Mouse (Mus musculus): Measurements from ENCODE around the gene Hivep3. TPM values are rescaled to one million over a fixed set of nuclear protein-coding genes. Genes with fewer than 3 reads are reported as not detected.

The Hivep3 gene
- polyA plus RNA-seq, 1 experiment from 2014 or later = 8.6 TPM

GRCm38 (mm10) chr4:119748341-119748740, 14.8 kb downstream of the Hivep3 start:
- no peak overlapping the region for H3K27ac ChIP-seq (ENCODE audit: low read length)
- WGBS = 88% methylated on average over 2 of the region's 2 CpGs
- H3K4me1 ChIP-seq (ENCODE audit: control insufficient read depth, insufficient read depth, low read length) = no peaks in the 10 kb centered on the region
- H3K27me3 ChIP-seq (ENCODE audit: control insufficient read depth, insufficient read depth, low read length) = no peaks in the 10 kb centered on the region
- no peak overlapping the region for H3K4me3 ChIP-seq (ENCODE audit: low read depth, low read length)
- no peak overlapping the region for H3K9ac ChIP-seq (replicated peaks; ENCODE audit: low read depth, low read length)
- no peak overlapping the region for H3K4me2 ChIP-seq (replicated peaks; ENCODE audit: low read depth, low read length)
- no peaks in the 10 kb centered on the region for H3K9me3 ChIP-seq (ENCODE audit: control insufficient read depth, low read depth, low read length)
- no peak for ATAC-seq (ENCODE audit: insufficient number of reproducible peaks, insufficient read depth, low FRiP score, low read depth)
- H3K36me3 ChIP-seq (ENCODE audit: control insufficient read depth, insufficient read depth, low read length) = no peaks in the 10 kb centered on the region

- H3K9ac ChIP-seq (replicated peaks; ENCODE audit: low read depth, low read length) = no peak overlapping the region
- H3K9me3 ChIP-seq (ENCODE audit: control insufficient read depth, low read depth, low read length) = no peaks in the 10 kb centered on the region
- 34% methylated on average over 4 of the region's 4 CpGs for WGBS
- H3K4me1 ChIP-seq (ENCODE audit: control insufficient read depth, insufficient read depth, low read length) = no peaks in the 10 kb centered on the region
- ATAC-seq (ENCODE audit: insufficient number of reproducible peaks, insufficient read depth, low FRiP score, low read depth) = 0 out of 2 replicates have a peak, but pooled peaks have one; percentile 33
- H3K4me3 ChIP-seq (ENCODE audit: low read depth, low read length) = no peak overlapping the region
- H3K27me3 ChIP-seq (ENCODE audit: control insufficient read depth, insufficient read depth, low read length) = no peaks in the 10 kb centered on the region
- no peak overlapping the region for H3K4me2 ChIP-seq (replicated peaks; ENCODE audit: low read depth, low read length)
- no peaks in the 10 kb centered on the region for H3K36me3 ChIP-seq (ENCODE audit: control insufficient read depth, insufficient read depth, low read length)
- H3K27ac ChIP-seq (ENCODE audit: low read length) = no peak overlapping the region
These were observed 16.6 kb downstream of the Hivep3 start for GRCm38 (mm10) chr4:119750157-119750556.

GRCm38 (mm10) chr4:119750681-119751211, 17.2 kb downstream of the Hivep3 start:
- Histone ChIP-seq H3K4me3 (ENCODE audit: low read depth, low read length) (no peak overlapping the region), H3K27ac (ENCODE audit: low read length) (no peak overlapping the region), H3K9me3 (ENCODE audit: control insufficient read depth, low read depth, low read length) (no peaks in the 10 kb centered on the region), H3K4me1 (ENCODE audit: control insufficient read depth, insufficient read depth, low read length) (no peaks in the 10 kb centered on the region), H3K36me3 (ENCODE audit: control insufficient read depth, insufficient read depth, low read length) (no peaks in the 10 kb centered on the region), H3K27me3 (ENCODE audit: control insufficient read depth, insufficient read depth, low read length) (no peaks in the 10 kb centered on the region), H3K9ac (replicated peaks; ENCODE audit: low read depth, low read length) (no peak overlapping the region), H3K4me2 (replicated peaks; ENCODE audit: low read depth, low read length) (no peak overlapping the region)
- WGBS = 81% methylated on average over 6 of the region's 6 CpGs
- no peak for ATAC-seq (ENCODE audit: insufficient number of reproducible peaks, insufficient read depth, low FRiP score, low read depth)

DNA sequence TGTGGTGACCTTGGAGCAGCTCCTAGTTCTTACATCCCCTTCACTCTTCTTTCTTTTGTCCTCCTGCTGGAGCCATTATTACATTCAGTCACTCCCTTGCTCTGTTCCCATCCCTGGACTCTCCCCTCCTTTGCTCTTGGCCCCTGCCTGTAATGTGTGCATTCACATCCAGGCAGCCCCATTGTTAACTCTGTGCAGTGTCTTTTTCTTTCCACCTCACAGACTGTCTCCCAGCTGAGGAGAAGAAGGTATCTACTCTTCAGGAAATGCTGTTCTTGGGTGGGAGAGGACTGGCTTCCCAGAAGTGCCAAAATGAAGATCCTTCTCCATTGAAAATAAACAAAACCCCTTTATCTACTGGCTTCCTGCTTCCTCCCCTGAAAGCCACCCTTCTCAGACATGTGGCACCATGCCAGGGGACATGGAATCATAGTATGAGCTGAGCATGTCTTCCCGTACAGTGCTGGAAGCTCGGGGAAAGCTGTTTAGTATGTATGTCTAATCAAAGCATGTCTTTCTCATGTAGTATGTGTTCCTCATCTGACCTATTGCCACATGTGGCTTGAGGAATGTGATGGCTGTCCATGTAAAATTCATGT, 17.9 kb downstream of the Hivep3 start:
- no peak overlapping the region for H3K9ac ChIP-seq (replicated peaks; ENCODE audit: low read depth, low read length)
- no peaks in the 10 kb centered on the region for H3K27me3 ChIP-seq (ENCODE audit: control insufficient read depth, insufficient read depth, low read length)
- ATAC-seq (ENCODE audit: insufficient number of reproducible peaks, insufficient read depth, low FRiP score, low read depth) = no peak
- H3K4me2 ChIP-seq (replicated peaks; ENCODE audit: low read depth, low read length) = no peak overlapping the region
- H3K4me1 ChIP-seq (ENCODE audit: control insufficient read depth, insufficient read depth, low read length) = no peaks in the 10 kb centered on the region
- H3K36me3 ChIP-seq (ENCODE audit: control insufficient read depth, insufficient read depth, low read length) = no peaks in the 10 kb centered on the region
- no peak overlapping the region for H3K4me3 ChIP-seq (ENCODE audit: low read depth, low read length)
- no peaks in the 10 kb centered on the region for H3K9me3 ChIP-seq (ENCODE audit: control insufficient read depth, low read depth, low read length)
- WGBS = 74% methylated on average over 2 of the region's 2 CpGs
- no peak overlapping the region for H3K27ac ChIP-seq (ENCODE audit: low read length)

DNA sequence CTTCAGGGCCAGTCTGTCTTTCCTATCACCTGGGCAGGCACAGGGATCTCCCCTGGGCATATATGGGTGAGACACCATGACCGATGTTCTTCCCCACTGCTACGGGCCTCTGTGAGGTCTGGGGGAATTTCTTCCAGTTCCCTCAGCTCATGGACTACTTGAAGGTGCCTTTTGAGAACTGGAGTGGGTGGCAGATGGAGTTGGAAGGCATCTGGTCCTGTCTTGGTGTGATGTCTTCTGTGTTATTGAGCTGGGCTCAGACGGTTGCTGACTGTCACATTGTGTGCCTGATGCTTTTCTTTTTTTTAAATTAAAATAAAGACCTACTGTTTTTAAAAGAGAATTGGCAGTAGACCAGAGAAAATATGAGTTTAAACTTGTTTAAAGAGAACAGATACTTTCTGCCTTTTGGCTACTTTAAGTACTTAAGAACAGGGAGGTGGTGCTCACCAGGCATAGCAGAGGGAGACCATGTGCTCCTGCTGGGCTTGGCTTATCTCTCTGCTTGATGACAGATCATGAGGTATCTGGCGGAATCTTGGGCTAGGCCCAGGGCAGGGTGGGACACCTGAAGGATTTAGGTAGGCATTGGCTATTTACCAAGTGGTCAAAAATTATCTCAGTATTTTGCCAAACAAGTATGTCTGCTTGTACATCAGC, 26.1 kb downstream of the Hivep3 start:
- Histone ChIP-seq H3K36me3 (ENCODE audit: control insufficient read depth, insufficient read depth, low read length) (no peaks in the 10 kb centered on the region), H3K4me2 (replicated peaks; ENCODE audit: low read depth, low read length) (no peak overlapping the region), H3K27me3 (ENCODE audit: control insufficient read depth, insufficient read depth, low read length) (no peaks in the 10 kb centered on the region), H3K9ac (replicated peaks; ENCODE audit: low read depth, low read length) (no peak overlapping the region), H3K9me3 (ENCODE audit: control insufficient read depth, low read depth, low read length) (no peaks in the 10 kb centered on the region), H3K27ac (ENCODE audit: low read length) (no peak overlapping the region), H3K4me1 (ENCODE audit: control insufficient read depth, insufficient read depth, low read length) (no peaks in the 10 kb centered on the region), H3K4me3 (ENCODE audit: low read depth, low read length) (no peak overlapping the region)
- 77% methylated on average over 4 of the region's 4 CpGs for WGBS
- no peak for ATAC-seq (ENCODE audit: insufficient number of reproducible peaks, insufficient read depth, low FRiP score, low read depth)

DNA sequence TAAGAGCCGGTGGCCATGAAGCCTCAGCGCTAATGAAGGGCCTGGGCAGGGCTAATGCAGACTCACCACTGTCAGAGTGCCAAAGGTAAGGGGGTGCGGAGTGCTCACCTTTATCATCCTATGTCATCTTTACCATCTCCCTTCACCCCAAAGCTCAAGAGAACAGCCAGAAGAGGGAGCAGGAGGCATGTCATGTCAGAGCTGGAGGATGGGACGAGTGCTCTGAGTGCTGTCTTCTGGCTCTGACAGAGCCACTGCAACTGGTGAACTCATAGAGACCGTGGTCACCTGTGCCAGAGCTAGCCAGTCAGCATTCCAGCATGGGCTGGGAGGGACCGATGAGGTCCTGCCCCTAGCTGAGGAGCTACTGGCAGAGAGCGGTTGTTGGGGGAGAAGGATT, 27.2 kb downstream of the Hivep3 start:
- 61% methylated on average over 7 of the region's 7 CpGs for WGBS

GRCm38 (mm10) chr4:119761459-119762121, 28.0 kb downstream of the Hivep3 start:
- Histone ChIP-seq H3K9ac (replicated peaks; ENCODE audit: low read depth, low read length) (no peak overlapping the region), H3K4me2 (replicated peaks; ENCODE audit: low read depth, low read length) (no peak overlapping the region), H3K36me3 (ENCODE audit: control insufficient read depth, insufficient read depth, low read length) (no peaks in the 10 kb centered on the region), H3K4me3 (ENCODE audit: low read depth, low read length) (no peak overlapping the region), H3K27me3 (ENCODE audit: control insufficient read depth, insufficient read depth, low read length) (no peaks in the 10 kb centered on the region), H3K27ac (ENCODE audit: low read length) (no peak overlapping the region), H3K9me3 (ENCODE audit: control insufficient read depth, low read depth, low read length) (no peaks in the 10 kb centered on the region), H3K4me1 (ENCODE audit: control insufficient read depth, insufficient read depth, low read length) (no peaks in the 10 kb centered on the region)
- no peak for ATAC-seq (ENCODE audit: insufficient number of reproducible peaks, insufficient read depth, low FRiP score, low read depth)
- WGBS = 78% methylated on average over 9 of the region's 9 CpGs

More for the DNA sequence above, 27.2 kb downstream of the Hivep3 start:
- H3K4me3 ChIP-seq (ENCODE audit: low read depth, low read length) = no peak overlapping the region
- no peak for ATAC-seq (ENCODE audit: insufficient number of reproducible peaks, insufficient read depth, low FRiP score, low read depth)
- H3K9me3 ChIP-seq (ENCODE audit: control insufficient read depth, low read depth, low read length) = no peaks in the 10 kb centered on the region
- H3K4me1 ChIP-seq (ENCODE audit: control insufficient read depth, insufficient read depth, low read length) = no peaks in the 10 kb centered on the region
- no peak overlapping the region for H3K27ac ChIP-seq (ENCODE audit: low read length)
- no peak overlapping the region for H3K9ac ChIP-seq (replicated peaks; ENCODE audit: low read depth, low read length)
- no peak overlapping the region for H3K4me2 ChIP-seq (replicated peaks; ENCODE audit: low read depth, low read length)
- no peaks in the 10 kb centered on the region for H3K27me3 ChIP-seq (ENCODE audit: control insufficient read depth, insufficient read depth, low read length)
- H3K36me3 ChIP-seq (ENCODE audit: control insufficient read depth, insufficient read depth, low read length) = no peaks in the 10 kb centered on the region

DNA sequence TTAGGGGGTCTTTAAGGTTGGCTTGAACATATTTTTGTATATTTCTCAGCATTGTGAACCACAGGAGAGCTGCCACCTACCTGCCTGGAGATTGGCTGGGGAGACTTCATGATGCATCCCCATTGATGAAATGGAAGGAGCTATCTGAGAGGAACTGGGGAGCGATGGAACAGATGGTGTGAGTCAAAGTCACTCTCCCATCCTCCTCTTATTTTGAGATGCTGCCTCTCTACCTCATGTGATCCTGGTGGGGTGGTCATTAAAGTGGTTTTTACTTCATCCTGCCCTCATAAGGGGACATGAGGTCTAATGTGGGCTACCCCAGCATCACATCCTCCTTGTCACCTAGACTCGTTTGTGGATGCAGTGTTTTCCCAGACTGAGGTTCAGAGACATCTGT, 28.6 kb downstream of the Hivep3 start:
- H3K4me3 ChIP-seq (ENCODE audit: low read depth, low read length) = no peak overlapping the region
- no peaks in the 10 kb centered on the region for H3K4me1 ChIP-seq (ENCODE audit: control insufficient read depth, insufficient read depth, low read length)
- no peaks in the 10 kb centered on the region for H3K36me3 ChIP-seq (ENCODE audit: control insufficient read depth, insufficient read depth, low read length)
- no peaks in the 10 kb centered on the region for H3K27me3 ChIP-seq (ENCODE audit: control insufficient read depth, insufficient read depth, low read length)
- no peak overlapping the region for H3K4me2 ChIP-seq (replicated peaks; ENCODE audit: low read depth, low read length)
- 66% methylated on average over 2 of the region's 2 CpGs for WGBS
- no peak overlapping the region for H3K27ac ChIP-seq (ENCODE audit: low read length)
- no peak overlapping the region for H3K9ac ChIP-seq (replicated peaks; ENCODE audit: low read depth, low read length)
- no peak for ATAC-seq (ENCODE audit: insufficient number of reproducible peaks, insufficient read depth, low FRiP score, low read depth)
- H3K9me3 ChIP-seq (ENCODE audit: control insufficient read depth, low read depth, low read length) = no peaks in the 10 kb centered on the region

Data from stomach, embryonic 14.5 days (tissue).